Mouse (Mus musculus) embryonic facial prominence, embryonic 13.5 days (tissue): ENCODE measurements around the gene Arhgef17. TPM values are rescaled to one million over a fixed set of nuclear protein-coding genes. Genes with fewer than 3 reads are reported as not detected.

ENCODE experiments used
- ATAC-seq: fragments of 200-750 bp; cut with Nextera tagmentation; 2 replicates; pipeline ENCODE4 v1.8.0; 2017; ENCODE audit warnings: low read depth; ENCODE audit not compliant: insufficient number of reproducible peaks, insufficient read depth, low FRiP score, low TSS enrichment
- H3K27ac ChIP-seq: fragments of 300-500 bp; sonication (generic); 2 replicates; pipeline ENCODE4 v1.5.1; 2015; ENCODE audit warnings: moderate library complexity, mild to moderate bottlenecking, inconsistent platforms
- H3K27me3 ChIP-seq: fragments of 300-500 bp; sonication (generic); 2 replicates; pipeline ENCODE4 v1.6.1; 2015; ENCODE audit warnings: mild to moderate bottlenecking, inconsistent platforms
- H3K36me3 ChIP-seq: fragments of 300-500 bp; sonication (generic); 2 replicates; pipeline ENCODE4 v1.6.1; 2015; ENCODE audit warnings: mild to moderate bottlenecking, inconsistent platforms
- H3K4me1 ChIP-seq: fragments of 300-500 bp; sonication (generic); 2 replicates; pipeline ENCODE4 v1.6.1; 2015; ENCODE audit warnings: inconsistent platforms
- H3K4me2 ChIP-seq: fragments of 300-500 bp; sonication (generic); 2 replicates; pipeline ENCODE4 v1.6.1; 2015; ENCODE audit warnings: moderate library complexity, mild to moderate bottlenecking, inconsistent platforms
- H3K4me3 ChIP-seq: fragments of 300-500 bp; sonication (generic); 2 replicates; pipeline ENCODE4 v1.5.1; 2015; ENCODE audit warnings: mild to moderate bottlenecking, inconsistent platforms
- H3K9ac ChIP-seq: fragments of 300-500 bp; sonication (generic); 2 replicates; pipeline ENCODE4 v1.6.1; 2015; ENCODE audit warnings: mild to moderate bottlenecking, inconsistent platforms
- H3K9me3 ChIP-seq: fragments of 300-500 bp; sonication (generic); 2 replicates; pipeline ENCODE4 v1.6.1; 2016; ENCODE audit warnings: inconsistent platforms
- WGBS: fragments of 180-500 bp; shearing (Covaris S2); methylation state at CpG from one replicate; pipeline ENCODE4 v1.1.7; 2015; ENCODE audit warnings: mixed read lengths; 5-methylcytosine and 5-hydroxymethylcytosine counted together
- polyA plus RNA-seq: library from polyadenylated mRNA; unstranded; fragments of >200 nt; fragmentation: Nextera tagmentation; extraction: Ambion mirVana; gene quantifications from 2 replicates; pipeline ENCODE4 v1.2.1, GENCODE M21; 2015

Arhgef17 gene
- polyA plus RNA-seq, 1 experiment from 2014 or later = 8.0 TPM

- Histone ChIP-seq H3K27ac (no peak overlapping the region), H3K4me2 (no peak overlapping the region), H3K9me3 (no peaks in the 10 kb centered on the region), H3K27me3 (no peaks in the 10 kb centered on the region), H3K4me1 (no peaks in the 10 kb centered on the region), H3K9ac (no peak overlapping the region), H3K4me3 (no peak overlapping the region), H3K36me3 (peaks cover 44% of the 10 kb centered on the region)
- no peak; the same call in 1 of the 2 replicates for ATAC-seq
- WGBS = 84% methylated on average over 8 of the region's 8 CpGs
These were observed 61.9 kb downstream of the Arhgef17 start for GRCm38 (mm10) chr7:100869877-100870629.

DNA sequence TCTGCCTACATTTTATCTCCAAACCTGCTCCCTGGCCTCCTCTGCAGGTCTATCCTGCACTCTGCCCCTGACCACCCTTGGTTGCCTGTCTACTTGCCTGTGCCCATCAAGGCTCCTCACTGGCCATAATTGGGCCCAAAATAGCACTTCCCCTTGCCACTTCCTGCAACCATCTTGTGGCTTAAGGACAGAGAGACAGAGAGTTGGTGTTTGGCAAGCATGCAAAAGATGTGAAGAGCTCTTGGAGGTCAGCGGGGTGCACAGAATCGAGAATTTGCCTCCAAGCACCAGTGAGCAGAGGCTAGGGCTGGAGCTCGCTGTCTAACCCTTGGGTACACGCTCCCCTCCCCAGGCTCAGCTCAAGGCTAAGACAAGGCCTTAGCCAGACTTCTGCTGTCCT lies 63.4 kb downstream of the Arhgef17 start:
- H3K9me3 ChIP-seq = no peaks in the 10 kb centered on the region
- WGBS = 49% methylated on average over 4 of the region's 4 CpGs
- H3K27ac ChIP-seq = peak overlapping the region; percentile 22; the same call in 1 of the 2 replicates
- H3K27me3 ChIP-seq = no peaks in the 10 kb centered on the region
- no peak overlapping the region for H3K9ac ChIP-seq
- H3K36me3 ChIP-seq = peaks cover 30% of the 10 kb centered on the region
- no peak overlapping the region for H3K4me2 ChIP-seq
- H3K4me1 ChIP-seq = no peaks in the 10 kb centered on the region
- ATAC-seq = no peak
- H3K4me3 ChIP-seq = no peak overlapping the region

DNA sequence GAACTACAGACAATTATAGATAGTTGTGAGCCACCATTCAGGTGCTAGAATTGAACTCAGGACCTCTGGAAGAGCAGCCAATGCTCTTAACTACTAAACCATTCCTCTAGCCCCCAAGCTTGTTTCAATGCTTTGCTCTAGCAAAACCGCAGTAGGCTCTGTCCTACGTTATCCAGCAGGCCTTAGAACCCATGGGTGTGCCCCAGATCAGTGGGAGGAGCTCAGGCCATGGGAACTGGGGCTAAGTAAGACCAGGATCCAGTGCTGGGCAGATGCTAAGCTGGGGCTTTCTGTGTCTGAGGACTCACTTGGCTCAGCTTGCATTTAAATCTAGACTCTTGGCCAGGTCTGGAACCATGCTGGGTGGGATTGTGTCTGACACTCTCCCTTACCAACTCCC lies 64.3 kb downstream of the Arhgef17 start:
- Histone ChIP-seq H3K4me3 (no peak overlapping the region), H3K9ac (no peak overlapping the region), H3K4me2 (no peak overlapping the region), H3K4me1 (no peaks in the 10 kb centered on the region), H3K27ac (no peak overlapping the region), H3K36me3 (peaks cover 21% of the 10 kb centered on the region), H3K9me3 (no peaks in the 10 kb centered on the region), H3K27me3 (no peaks in the 10 kb centered on the region)
- ATAC-seq = no peak
- WGBS = 46% methylated on average over 2 of the region's 2 CpGs

DNA sequence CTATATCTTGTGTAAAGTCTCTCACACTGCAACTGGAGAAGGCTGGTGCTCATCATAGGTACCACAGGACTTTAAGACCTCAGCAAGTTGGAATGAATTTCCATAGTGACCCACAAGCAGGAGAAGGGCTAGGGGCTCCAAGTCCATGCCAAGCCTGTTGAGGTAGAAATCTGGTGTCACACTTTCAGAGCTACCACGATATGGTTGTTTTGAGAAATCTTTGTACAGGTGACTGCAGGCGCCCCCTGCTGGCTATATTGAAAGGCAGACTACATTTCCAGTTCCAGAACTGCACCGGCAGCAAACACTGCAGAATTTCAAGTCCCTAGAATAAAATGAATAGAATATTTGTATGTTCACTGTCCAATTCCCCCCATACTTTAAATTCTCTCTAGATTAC lies 65.2 kb downstream of the Arhgef17 start:
- Histone ChIP-seq H3K4me3 (no peak overlapping the region), H3K27me3 (no peaks in the 10 kb centered on the region), H3K36me3 (peaks cover 12% of the 10 kb centered on the region), H3K27ac (no peak overlapping the region), H3K9me3 (no peaks in the 10 kb centered on the region), H3K4me1 (peaks cover 7% of the 10 kb centered on the region), H3K4me2 (no peak overlapping the region), H3K9ac (no peak overlapping the region)
- WGBS = 11% methylated on average over 3 of the region's 3 CpGs
- ATAC-seq = no peak

GRCm38 (mm10) chr7:100862828-100863638 lies 68.9 kb downstream of the Arhgef17 start, which contains the start of gene Relt:
Relt (minus strand) TSS chr7:100863446.
- Histone ChIP-seq H3K9ac (peak within 1 kb of the TSS; percentile 83), H3K4me2 (peak within 1 kb of the TSS; percentile 96), H3K27me3 (no peaks in the 10 kb centered on the region), H3K4me1 (peaks cover 24% of the 10 kb centered on the region), H3K27ac (peak within 1 kb of the TSS; percentile 75), H3K9me3 (no peaks in the 10 kb centered on the region), H3K36me3 (no peaks in the 10 kb centered on the region), H3K4me3 (peak within 1 kb of the TSS; percentile 71)
- ATAC-seq = peak; percentile 82
- WGBS = under 1% methylated on average over 88 of the region's 91 CpGs

DNA sequence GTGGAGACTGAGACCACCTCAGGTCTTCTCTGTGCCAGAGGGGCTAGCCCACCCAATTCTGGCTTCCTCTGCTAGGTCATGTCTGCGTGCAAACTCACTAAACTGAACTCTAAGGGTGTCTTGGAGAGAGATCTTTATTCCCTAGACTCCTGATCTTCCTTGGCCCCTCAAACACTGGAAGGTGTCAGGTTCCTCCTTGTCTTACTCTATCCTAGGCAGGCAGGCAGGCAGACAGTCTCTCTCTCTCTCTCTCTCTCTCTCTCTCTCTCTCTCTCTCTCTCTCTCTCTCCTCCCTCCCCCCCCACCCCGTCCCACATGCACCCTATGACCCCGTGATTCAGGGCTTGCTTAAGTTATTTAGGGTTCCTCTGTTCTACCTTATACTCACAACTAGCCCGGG lies 69.6 kb downstream of the Arhgef17 start:
- Histone ChIP-seq H3K36me3 (no peaks in the 10 kb centered on the region), H3K27ac (peak overlapping the region; percentile 75; the same call in 1 of the 2 replicates), H3K27me3 (no peaks in the 10 kb centered on the region), H3K4me1 (peaks cover 31% of the 10 kb centered on the region), H3K9ac (peak overlapping the region; percentile 83), H3K4me3 (peak overlapping the region; percentile 71), H3K4me2 (peak overlapping the region; percentile 96), H3K9me3 (no peaks in the 10 kb centered on the region)
- no peak for ATAC-seq
- 5% methylated on average over 4 of the region's 4 CpGs for WGBS

DNA sequence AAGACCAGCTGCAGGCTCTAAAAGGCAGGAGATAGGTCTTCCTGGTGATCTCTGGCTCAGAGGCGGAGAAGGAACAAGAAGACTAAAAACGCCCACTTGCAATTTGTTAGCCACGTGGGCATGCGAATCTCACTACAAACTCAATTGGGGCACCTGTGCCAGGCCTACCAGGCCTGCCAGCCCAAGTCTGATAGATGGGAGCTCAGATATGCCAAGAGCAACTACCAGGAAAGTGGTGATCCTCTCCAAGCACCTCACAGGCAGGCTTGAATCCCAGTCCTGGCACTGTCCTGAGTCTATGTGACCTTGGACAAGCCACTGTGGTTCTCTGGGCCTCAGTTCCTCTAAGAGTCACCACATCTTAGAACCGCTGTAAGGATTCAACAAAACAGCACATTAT lies 70.7 kb downstream of the Arhgef17 start:
- WGBS = 97% methylated on average over 5 of the region's 5 CpGs
- Histone ChIP-seq H3K4me3 (no peak overlapping the region), H3K27me3 (no peaks in the 10 kb centered on the region), H3K4me1 (peaks cover 40% of the 10 kb centered on the region), H3K9ac (no peak overlapping the region), H3K27ac (no peak overlapping the region), H3K4me2 (no peak overlapping the region), H3K36me3 (no peaks in the 10 kb centered on the region), H3K9me3 (no peaks in the 10 kb centered on the region)
- no peak for ATAC-seq

- Histone ChIP-seq H3K9ac (no peak overlapping the region), H3K9me3 (no peaks in the 10 kb centered on the region), H3K4me2 (no peak overlapping the region), H3K4me3 (no peak overlapping the region), H3K27me3 (no peaks in the 10 kb centered on the region), H3K27ac (no peak overlapping the region), H3K36me3 (no peaks in the 10 kb centered on the region), H3K4me1 (peaks cover 48% of the 10 kb centered on the region)
- ATAC-seq = no peak
- 78% methylated on average over 3 of the region's 3 CpGs for WGBS
These were observed 71.5 kb downstream of the Arhgef17 start for GRCm38 (mm10) chr7:100860450-100860849.

GRCm38 (mm10) chr7:100855795-100856573 lies 75.9 kb downstream of the Arhgef17 start:
- H3K27me3 ChIP-seq = no peaks in the 10 kb centered on the region
- H3K4me3 ChIP-seq = no peak overlapping the region
- peaks cover 78% of the 10 kb centered on the region for H3K4me1 ChIP-seq
- H3K27ac ChIP-seq = no peak overlapping the region
- no peaks in the 10 kb centered on the region for H3K36me3 ChIP-seq
- H3K9me3 ChIP-seq = no peaks in the 10 kb centered on the region
- no peak for ATAC-seq
- H3K4me2 ChIP-seq = no peak overlapping the region
- WGBS = 52% methylated on average over 5 of the region's 5 CpGs
- no peak overlapping the region for H3K9ac ChIP-seq

- Histone ChIP-seq H3K27ac (no peak overlapping the region), H3K4me3 (no peak overlapping the region), H3K4me1 (peaks cover 72% of the 10 kb centered on the region), H3K36me3 (no peaks in the 10 kb centered on the region), H3K9ac (peak overlapping the region; percentile 40; the same call in 1 of the 2 replicates), H3K4me2 (no peak overlapping the region), H3K9me3 (no peaks in the 10 kb centered on the region), H3K27me3 (no peaks in the 10 kb centered on the region)
- 54% methylated on average over 4 of the region's 4 CpGs for WGBS
- ATAC-seq = no peak
These were observed 76.6 kb downstream of the Arhgef17 start for GRCm38 (mm10) chr7:100855300-100855699.

GRCm38 (mm10) chr7:100854861-100855260 lies 77.0 kb downstream of the Arhgef17 start:
- ATAC-seq = no peak
- peaks cover 70% of the 10 kb centered on the region for H3K4me1 ChIP-seq
- H3K27me3 ChIP-seq = no peaks in the 10 kb centered on the region
- 67% methylated on average over 5 of the region's 5 CpGs for WGBS
- no peak overlapping the region for H3K4me3 ChIP-seq
- peak overlapping the region; percentile 40; the same call in 1 of the 2 replicates for H3K9ac ChIP-seq
- no peaks in the 10 kb centered on the region for H3K36me3 ChIP-seq
- no peak overlapping the region for H3K4me2 ChIP-seq
- H3K9me3 ChIP-seq = no peaks in the 10 kb centered on the region
- H3K27ac ChIP-seq = no peak overlapping the region
